9 mouse cellular contexts compared by ENCODE assay signal in the genomic region with DNA sequence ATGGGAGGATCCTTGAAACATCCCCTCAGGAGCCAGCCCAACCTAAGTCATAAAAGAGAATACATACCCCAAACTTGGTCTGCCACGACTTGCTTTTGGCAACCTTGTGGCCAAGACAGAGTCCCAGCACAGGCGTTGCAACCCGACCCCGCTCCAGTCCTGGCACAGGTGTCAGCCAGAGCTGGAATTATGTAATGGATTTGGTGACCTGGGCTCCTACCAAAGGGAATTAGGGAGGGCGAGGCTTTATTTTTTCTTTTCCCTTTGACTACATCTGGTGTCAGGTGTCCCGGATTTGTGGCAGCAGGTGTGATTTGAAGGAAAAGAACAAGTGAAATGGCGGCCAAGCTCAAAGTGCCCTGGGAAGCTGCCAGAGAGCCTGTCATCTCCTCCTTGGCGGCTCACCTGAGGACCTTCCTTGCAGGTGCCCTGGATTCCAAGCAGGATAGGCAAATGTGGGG.
DNase-seq lines count a peak whose midpoint lies in the region; ATAC-seq and TF ChIP-seq lines count a peak whose summit lies in the region.
"Had no signal": no experiment of that assay in that cellular context is flagged by ENCODE, and none has a peak within 500 bp of the region (broad histone marks: within the 10 kb centered on the region; RNA-seq: fewer than 3 reads in every experiment).

No protein-coding gene starts in this region.

- peak; percentile 48 for DNase-seq in Muller cell, postnatal 12 days (ENCODE audit: inconsistent ontology term)
- peak; percentile 49 for DNase-seq in hindbrain, embryonic 14.5 days (ENCODE audit: low spot score)
- DNase-seq in midbrain, embryonic 14.5 days, result peak; percentile 47
- no peak for DNase-seq in stomach, postnatal 0 days (ENCODE audit: low spot score)
- DNase-seq in kidney, adult 9 months, result no peak
- no peak for DNase-seq in kidney, postnatal 25 days
- DNase-seq in adrenal gland, adult 18-20 months (ENCODE audit: low spot score in 2 of 2), result no peak
- DNase-seq: gastrocnemius, postnatal 36 days had no signal

- no peaks in the 10 kb centered on the region for H3K36me3 ChIP-seq in hindbrain, embryonic 14.5 days (replicated peaks; ENCODE audit: control insufficient read depth, insufficient read depth)
- H3K36me3 ChIP-seq in midbrain, embryonic 14.5 days (ENCODE audit: control insufficient read depth, insufficient read depth, low read length), result no peaks in the 10 kb centered on the region
- H3K36me3 ChIP-seq in stomach, postnatal 0 days (ENCODE audit: control insufficient read depth, insufficient read depth, low read length), result no peaks in the 10 kb centered on the region

- no peak for TF ChIP-seq POLR2A in cortical plate, adult 2 months (IDR thresholded peaks at IDR 0.05; ENCODE audit: extremely low read depth, insufficient read depth, low read length)

- no peak for ATAC-seq in hindbrain, embryonic 14.5 days (ENCODE audit: low FRiP score)
- no peak for ATAC-seq in midbrain, embryonic 14.5 days (ENCODE audit: low FRiP score, low TSS enrichment)
- no peak for ATAC-seq in stomach, postnatal 0 days (ENCODE audit: low FRiP score, low TSS enrichment)

- H3K27me3 ChIP-seq in hindbrain, embryonic 14.5 days (ENCODE audit: control insufficient read depth, insufficient read depth, low read length), result peaks cover 6% of the 10 kb centered on the region; the same call in 1 of the 2 replicates
- peaks cover 35% of the 10 kb centered on the region for H3K27me3 ChIP-seq in midbrain, embryonic 14.5 days (ENCODE audit: control insufficient read depth, insufficient read depth, low read length)
- peaks cover 44% of the 10 kb centered on the region for H3K27me3 ChIP-seq in stomach, postnatal 0 days (ENCODE audit: control insufficient read depth, insufficient read depth, low read length)

- peak overlapping the region; percentile 99 for H3K27ac ChIP-seq in cortical plate, adult 2 months (ENCODE audit: insufficient read depth, low read length)
- peak overlapping the region; percentile 100 for H3K27ac ChIP-seq in hindbrain, embryonic 14.5 days
- peak overlapping the region; percentile 75 for H3K27ac ChIP-seq in midbrain, embryonic 14.5 days (replicated peaks; ENCODE audit: low read depth, low read length)
- H3K27ac ChIP-seq in stomach, postnatal 0 days (replicated peaks), result no peak overlapping the region

- peaks cover 2% of the 10 kb centered on the region for H3K4me1 ChIP-seq in cortical plate, adult 2 months (ENCODE audit: control insufficient read depth, insufficient read depth, low read length)
- H3K4me1 ChIP-seq in hindbrain, embryonic 14.5 days (replicated peaks; ENCODE audit: control insufficient read depth, insufficient read depth, low read length), result peaks cover 3% of the 10 kb centered on the region; the same call in 1 of the 2 replicates
- peaks cover 11% of the 10 kb centered on the region; the same call in 1 of the 2 replicates for H3K4me1 ChIP-seq in midbrain, embryonic 14.5 days (ENCODE audit: control insufficient read depth, insufficient read depth, low read length)
- no peaks in the 10 kb centered on the region for H3K4me1 ChIP-seq in stomach, postnatal 0 days (replicated peaks; ENCODE audit: control insufficient read depth, insufficient read depth)

- no peaks in the 10 kb centered on the region for H3K9me3 ChIP-seq in hindbrain, embryonic 14.5 days (ENCODE audit: control insufficient read depth, low read length)
- no peaks in the 10 kb centered on the region for H3K9me3 ChIP-seq in midbrain, embryonic 14.5 days (ENCODE audit: control insufficient read depth, low read length)
- no peaks in the 10 kb centered on the region for H3K9me3 ChIP-seq in stomach, postnatal 0 days (ENCODE audit: control insufficient read depth, low read length)

- peak overlapping the region; percentile 100 for H3K9ac ChIP-seq in hindbrain, embryonic 14.5 days
- peak overlapping the region; percentile 75 for H3K9ac ChIP-seq in midbrain, embryonic 14.5 days (replicated peaks; ENCODE audit: low read length)
- H3K9ac ChIP-seq in stomach, postnatal 0 days (ENCODE audit: low read length), result no peak overlapping the region

- peak overlapping the region; percentile 87 for H3K4me2 ChIP-seq in hindbrain, embryonic 14.5 days (replicated peaks)
- peak overlapping the region; percentile 86 for H3K4me2 ChIP-seq in midbrain, embryonic 14.5 days (ENCODE audit: low read length)
- no peak overlapping the region for H3K4me2 ChIP-seq in stomach, postnatal 0 days (replicated peaks; ENCODE audit: low read depth)

- peak overlapping the region; percentile 82 for H3K4me3 ChIP-seq in cortical plate, adult 2 months (ENCODE audit: insufficient read depth, low read length)
- peak overlapping the region; percentile 90 for H3K4me3 ChIP-seq in hindbrain, embryonic 14.5 days (replicated peaks; ENCODE audit: low read length)
- peak overlapping the region; percentile 86 for H3K4me3 ChIP-seq in midbrain, embryonic 14.5 days (replicated peaks; ENCODE audit: low read depth, low read length)
- H3K4me3 ChIP-seq in stomach, postnatal 0 days (ENCODE audit: low read depth, low read length), result no peak overlapping the region

- 15% methylated on average over 8 of the region's 8 CpGs for WGBS in hindbrain, embryonic 14.5 days
- WGBS in midbrain, embryonic 14.5 days, result 6% methylated on average over 8 of the region's 8 CpGs
- 2% methylated on average over 8 of the region's 8 CpGs for WGBS in stomach, postnatal 0 days

- TF ChIP-seq CTCF in cortical plate, adult 2 months (IDR thresholded peaks at IDR 0.05; ENCODE audit: extremely low read depth, insufficient read depth, low read length), result no peak
- TF ChIP-seq CTCF in stomach, postnatal 0 days (IDR thresholded peaks at IDR 0.05; ENCODE audit: low read depth), result no peak

- no peak for TF ChIP-seq EP300 in stomach, postnatal 0 days (optimal IDR thresholded peaks at IDR 0.05)

Comparison
In these comparisons a context has a peak if more than half of its experiments do, and no peak if none do; other contexts are left out.
1. DNase-seq: peak in Muller cell, postnatal 12 days (single experiment), hindbrain, embryonic 14.5 days (single experiment) and midbrain, embryonic 14.5 days (single experiment); none in stomach, postnatal 0 days (single experiment), kidney, adult 9 months (single experiment), kidney, postnatal 25 days (0 of 2) and adrenal gland, adult 18-20 months (0 of 2).